Mouse (Mus musculus): ENCODE results near the gene Ifnl2. TPM values are rescaled to one million over a fixed set of nuclear protein-coding genes. Genes with fewer than 3 reads are reported as not detected.
"Not testable (repeated sequence)": the region's sequence is repeated elsewhere in the genome, so short reads cannot be mapped to it uniquely, and the experiment has no call there.

Ifnl2 gene
- not detected for total RNA-seq (2021)
- long read RNA-seq, experiment 1, result 0 reads
- long read RNA-seq, experiment 2, result 0 reads

- peak in 1 of 2 experiments; percentile 29 for DNase-seq (ENCODE audit: low spot score in 2 of 2)
Observed at GRCm38 (mm10) chr7:28510405-28510974, at the start of gene Ifnl2. Gene Ifnl2, minus strand, starts transcription at chr7:28510455.

- DNase-seq (ENCODE audit: low spot score in 2 of 2), result no peak
Observed at GRCm38 (mm10) chr7:28558486-28558885, 48.2 kb upstream of the Ifnl2 start.

DNA sequence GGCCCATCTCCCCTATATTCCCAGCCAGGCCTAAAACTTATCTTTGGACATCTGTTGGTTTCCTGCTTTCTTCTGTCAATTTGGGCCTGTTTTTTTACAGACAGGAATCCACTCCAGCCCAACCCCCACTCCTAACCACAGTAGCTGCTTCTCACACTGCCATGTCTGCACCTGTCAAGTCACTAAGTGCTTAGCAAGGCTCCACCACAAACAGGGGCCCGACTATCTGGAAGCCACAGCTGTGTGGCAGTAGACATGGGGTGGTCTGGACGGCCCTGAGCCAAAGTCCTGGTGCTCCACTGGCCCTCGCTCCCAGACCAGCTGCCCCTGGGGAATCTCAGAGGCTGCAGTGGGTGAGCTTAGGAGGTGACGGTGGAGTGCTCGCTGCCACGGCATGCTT lies 47.5 kb upstream of the Ifnl2 start:
- no peak for DNase-seq (ENCODE audit: low spot score in 2 of 2)

DNA sequence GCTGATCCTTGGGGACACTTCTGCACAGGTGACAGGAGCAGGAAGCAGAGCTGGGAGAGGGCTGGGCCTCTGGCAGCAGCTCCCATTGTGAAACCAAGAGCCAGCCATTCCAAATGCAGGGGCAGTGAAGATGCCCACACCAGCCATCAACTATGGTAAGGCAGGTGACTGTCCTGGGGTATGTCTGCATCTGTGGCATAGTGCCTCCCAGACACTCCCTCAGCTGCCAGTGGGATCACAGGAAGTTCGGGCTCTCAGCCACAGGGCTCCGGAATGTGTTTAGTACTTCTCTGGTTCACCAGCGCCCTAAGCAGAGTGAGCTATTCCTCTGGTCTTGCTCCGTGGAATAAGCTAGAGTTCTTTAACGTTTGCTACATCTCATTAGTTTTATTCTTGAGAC lies 46.8 kb upstream of the Ifnl2 start:
- no peak for DNase-seq (ENCODE audit: low spot score in 2 of 2)

DNA sequence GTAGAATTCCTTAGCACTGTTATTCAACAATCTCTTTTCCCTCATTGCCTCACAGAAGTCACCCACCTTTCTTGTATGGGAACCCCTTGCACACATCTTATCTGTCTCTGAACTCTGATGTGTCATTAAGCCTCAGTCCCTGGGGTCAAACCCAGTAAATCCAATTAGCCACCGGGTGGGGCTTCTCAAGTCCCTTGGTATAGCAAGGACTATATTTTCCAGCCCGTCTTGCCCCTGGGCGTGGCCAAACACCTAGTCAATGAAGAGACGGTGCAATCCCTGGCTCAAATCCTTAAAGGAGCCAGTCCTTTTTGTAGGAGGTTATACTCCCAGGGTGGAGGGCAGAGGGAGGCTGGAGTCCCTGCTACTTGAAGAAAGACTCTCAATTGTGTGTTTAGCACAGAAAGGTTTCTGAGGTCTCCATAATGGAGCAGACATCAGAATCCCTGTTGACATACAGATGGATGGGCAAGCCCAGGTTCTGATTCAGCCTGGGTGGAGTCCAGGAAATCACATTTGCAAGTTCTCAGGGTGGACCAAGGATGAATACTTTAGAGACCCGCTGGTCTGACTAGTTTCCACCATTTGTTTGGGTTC lies 45.8 kb upstream of the Ifnl2 start:
- DNase-seq (ENCODE audit: low spot score in 2 of 2), result no peak

DNA sequence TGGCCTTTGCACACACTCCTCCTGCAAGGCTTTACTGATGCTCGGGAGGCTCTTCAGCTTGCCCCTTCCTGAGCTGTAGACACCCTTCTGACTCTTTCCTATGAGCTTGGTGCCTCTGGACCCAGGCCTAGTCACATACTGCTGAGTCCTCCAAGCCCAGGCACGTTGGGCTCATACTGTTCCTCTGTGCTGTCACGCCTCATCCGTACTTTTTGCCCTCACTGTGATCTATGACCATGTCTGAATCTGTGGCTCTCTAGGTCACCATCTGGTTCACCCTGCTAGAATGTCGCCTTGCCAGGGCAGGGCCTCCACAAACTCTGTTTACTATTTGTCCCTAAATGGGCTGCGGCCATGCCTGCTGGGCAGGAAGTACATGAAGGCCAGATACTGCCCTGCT lies 42.8 kb upstream of the Ifnl2 start:
- no peak for DNase-seq (ENCODE audit: low spot score in 2 of 2)

GRCm38 (mm10) chr7:28547628-28548027 lies 37.4 kb upstream of the Ifnl2 start:
- no peak for DNase-seq (ENCODE audit: low spot score in 2 of 2)

GRCm38 (mm10) chr7:28547154-28547553 lies 36.9 kb upstream of the Ifnl2 start, which contains the start of gene Nccrp1:
Gene Nccrp1, minus strand, starts transcription at chr7:28547254.
- DNase-seq (ENCODE audit: low spot score in 2 of 2), result no peak

GRCm38 (mm10) chr7:28546649-28547048 lies 36.4 kb upstream of the Ifnl2 start:
- DNase-seq (ENCODE audit: low spot score in 2 of 2), result no peak

GRCm38 (mm10) chr7:28545891-28546210 lies 35.6 kb upstream of the Ifnl2 start:
- no peak for DNase-seq (ENCODE audit: low spot score in 2 of 2)

DNA sequence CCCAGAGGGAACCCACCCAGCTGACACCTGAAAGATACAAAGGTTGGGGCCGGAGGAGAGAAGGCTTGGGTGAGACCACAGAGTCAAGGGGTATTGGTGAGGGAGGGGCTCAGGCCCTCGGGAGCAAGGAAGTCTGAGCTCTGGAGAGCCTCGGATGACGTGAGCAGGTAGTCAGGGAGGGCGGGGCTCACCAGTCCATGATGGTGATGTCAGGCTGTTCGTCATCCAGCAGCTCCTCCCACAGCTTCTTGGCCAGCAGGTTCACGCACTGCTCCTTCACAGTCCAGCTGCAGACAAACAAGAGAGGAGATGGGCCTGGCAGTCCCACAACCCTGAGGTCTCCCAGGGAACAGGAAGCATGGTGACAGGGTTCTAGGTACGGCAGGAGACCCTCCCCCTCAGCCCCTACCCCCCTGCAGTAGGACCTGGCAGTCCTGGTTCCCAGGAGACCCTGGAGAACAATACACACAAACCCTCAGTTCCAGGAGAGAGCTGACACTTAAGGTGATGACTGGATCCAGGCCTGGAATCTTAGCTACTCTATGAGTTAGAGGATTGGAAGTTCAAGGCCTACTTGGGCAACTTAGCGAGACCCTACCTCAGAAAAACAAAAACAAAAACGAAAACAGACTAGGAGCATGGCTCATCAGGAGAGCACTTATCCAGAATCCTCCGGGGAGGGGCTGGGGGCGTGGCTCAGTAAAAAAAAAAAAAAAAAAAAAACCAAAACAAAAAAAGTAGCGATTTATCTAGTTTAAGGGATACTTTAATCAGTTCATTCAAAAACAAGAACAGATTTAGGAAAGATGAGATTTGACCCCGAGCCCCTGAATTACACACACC lies 35.0 kb upstream of the Ifnl2 start:
- no peak for DNase-seq (ENCODE audit: low spot score in 2 of 2)

DNA sequence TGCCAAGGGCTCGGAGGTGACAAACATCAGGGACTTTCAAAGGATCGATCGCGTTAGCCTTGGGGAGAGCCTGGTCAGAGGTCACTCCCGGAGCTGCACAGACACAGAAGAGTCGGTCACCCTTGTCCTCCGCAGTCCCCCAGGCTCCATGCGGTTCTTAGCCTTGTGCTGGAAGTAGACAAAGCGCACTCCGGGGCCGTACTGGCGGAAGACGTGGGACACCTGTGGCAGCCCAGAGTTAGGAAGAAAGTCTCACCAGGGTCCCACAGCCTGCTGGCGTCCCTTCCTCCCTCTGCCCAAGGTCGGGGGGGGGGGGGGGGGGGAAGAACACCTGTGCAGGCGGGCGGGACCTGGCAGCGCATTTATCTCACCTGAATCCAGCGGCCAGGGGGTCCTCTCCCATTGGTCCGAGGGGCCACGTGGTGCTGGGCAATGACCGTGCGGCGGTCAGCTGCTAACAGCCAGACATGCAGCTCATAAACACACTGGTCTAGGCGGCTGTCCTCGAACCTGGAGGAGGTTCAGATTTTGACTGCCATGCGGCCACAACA lies 33.9 kb upstream of the Ifnl2 start:
- no peak for DNase-seq (ENCODE audit: low spot score in 2 of 2)

DNA sequence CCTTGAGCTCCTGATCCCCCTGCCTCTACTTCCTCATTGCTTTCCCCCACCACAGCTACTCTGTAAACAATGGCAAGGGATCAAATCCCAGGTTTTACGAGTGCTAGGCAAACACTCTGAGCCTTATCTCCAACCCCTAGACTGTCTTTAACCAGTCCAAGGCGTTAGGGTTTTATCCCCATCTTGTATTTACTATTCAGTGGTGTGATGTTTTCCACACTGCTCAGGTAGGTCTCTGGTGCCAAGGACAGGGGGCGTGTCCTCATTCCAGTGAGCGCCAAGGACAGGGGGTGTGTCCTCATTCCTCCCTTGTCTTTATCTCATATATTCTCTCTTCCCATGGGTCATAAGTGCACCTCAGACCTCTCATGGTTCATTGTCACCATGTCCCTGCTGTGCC lies 30.3 kb upstream of the Ifnl2 start, which contains the start of gene Sycn:
Sycn (plus strand) TSS at position 360 of the 400 bp plus-strand sequence.
- DNase-seq (ENCODE audit: low spot score in 2 of 2), result no peak

- DNase-seq (ENCODE audit: low spot score in 2 of 2), result not testable (repeated sequence)
Observed at GRCm38 (mm10) chr7:28538886-28539285, 28.6 kb upstream of the Ifnl2 start.

DNA sequence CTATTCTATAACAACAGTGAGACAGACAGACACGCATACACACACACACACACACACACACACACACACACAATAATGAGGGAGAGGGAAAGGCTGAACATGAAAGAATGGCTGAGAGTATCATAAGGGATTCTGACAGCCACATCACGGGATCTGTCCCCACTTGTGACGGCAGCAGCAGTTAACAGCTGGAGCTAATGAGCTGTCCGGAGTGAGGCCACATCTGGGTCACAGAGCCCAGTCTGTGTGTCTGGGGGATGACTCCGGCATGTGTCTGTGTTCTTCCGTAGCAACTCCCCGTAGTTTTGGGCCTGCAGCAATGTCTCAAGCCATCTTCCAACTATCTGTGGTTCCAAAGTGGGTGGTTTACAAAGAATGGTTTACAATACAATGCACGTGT lies 21.8 kb upstream of the Ifnl2 start:
- DNase-seq (ENCODE audit: low spot score in 2 of 2), result no peak

DNA sequence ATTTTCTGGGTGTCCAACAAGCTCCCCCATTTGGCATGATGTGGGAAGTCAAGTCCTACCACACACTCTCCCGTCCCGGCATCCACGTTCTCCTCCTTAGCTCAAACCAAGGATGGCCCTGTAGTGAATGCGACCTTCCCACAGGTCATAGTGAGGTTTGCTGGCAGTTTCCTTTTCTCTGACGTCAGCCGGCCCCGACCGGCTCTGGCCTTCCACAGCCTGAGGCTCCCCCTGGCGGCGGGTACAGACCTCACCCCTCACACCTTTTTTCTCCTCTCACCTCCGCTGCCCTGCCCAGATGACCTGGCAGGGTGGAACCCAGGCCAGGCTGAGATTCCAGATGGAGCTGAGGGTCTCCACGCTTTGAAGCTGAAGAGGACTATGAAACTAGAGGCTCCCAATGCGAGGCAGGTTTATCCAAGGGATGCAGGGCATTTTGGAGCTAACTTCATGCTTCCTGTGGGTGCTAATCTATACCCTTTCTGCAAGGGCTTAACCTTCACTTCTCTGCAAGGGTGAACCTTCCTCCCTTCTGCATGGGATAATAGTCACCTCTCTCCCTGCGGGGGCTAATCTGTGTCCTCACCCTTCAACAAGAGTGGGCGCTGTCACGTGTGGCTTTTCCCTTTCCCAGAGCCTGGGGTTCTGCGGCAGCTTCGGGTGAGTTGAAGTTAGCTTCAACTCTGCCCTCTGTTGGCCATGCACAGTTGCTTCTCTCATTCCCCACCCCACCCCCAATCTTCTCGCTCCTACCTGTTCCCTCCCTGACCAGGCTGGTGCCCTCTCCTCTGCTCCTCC lies 17.9 kb upstream of the Ifnl2 start:
- DNase-seq (ENCODE audit: low spot score in 2 of 2), result peak; percentile 39 to 53

- not testable (repeated sequence) for DNase-seq (ENCODE audit: low spot score in 2 of 2)
Observed at GRCm38 (mm10) chr7:28522536-28522935, 12.3 kb upstream of the Ifnl2 start, which contains the start of gene Ifnl3. Gene Ifnl3, plus strand, starts transcription at chr7:28522836.

DNA sequence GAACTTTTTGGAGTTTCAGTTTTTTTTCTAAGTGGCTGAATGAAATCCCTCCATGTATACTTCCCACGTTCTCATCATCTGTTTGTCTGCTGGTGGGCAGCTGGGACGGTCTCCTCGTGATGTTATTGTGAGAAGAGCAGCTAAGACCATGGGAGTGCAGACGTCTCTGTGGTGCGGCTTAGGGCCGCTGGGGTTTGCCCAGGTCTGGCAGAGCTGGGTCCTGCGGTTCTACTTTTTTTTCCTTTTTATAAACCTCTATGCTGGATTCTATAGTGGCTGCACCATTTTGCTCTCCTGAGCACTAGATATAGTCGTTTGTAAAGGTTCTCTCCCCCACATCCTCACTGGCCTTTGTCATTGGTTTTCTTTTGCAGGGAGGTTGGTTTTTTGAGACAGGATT lies 1.2 kb upstream of the Ifnl2 start:
- no peak for DNase-seq (ENCODE audit: low spot score in 2 of 2)

DNA sequence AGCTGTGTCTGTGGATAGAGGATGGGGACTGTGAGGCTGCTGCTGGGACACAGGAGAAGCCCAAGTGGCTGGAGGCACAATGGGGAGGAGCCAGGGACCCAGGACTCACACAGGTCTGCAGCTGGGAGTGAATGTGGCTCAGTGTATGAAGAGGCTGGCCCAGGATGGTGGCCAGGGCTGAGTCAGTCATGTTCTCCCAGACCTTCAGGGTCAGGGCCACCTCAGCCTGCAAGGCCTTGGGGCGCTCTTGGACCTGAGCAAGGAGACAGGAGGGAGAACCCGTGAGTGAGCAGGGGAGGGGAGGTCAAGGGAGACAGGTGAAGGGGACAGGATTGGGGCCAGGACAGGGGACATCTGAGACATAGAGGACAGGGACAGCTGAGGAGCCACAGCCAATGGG lies 1.1 kb downstream of the Ifnl2 start:
- not testable (repeated sequence) for DNase-seq (ENCODE audit: low spot score in 2 of 2)

DNA sequence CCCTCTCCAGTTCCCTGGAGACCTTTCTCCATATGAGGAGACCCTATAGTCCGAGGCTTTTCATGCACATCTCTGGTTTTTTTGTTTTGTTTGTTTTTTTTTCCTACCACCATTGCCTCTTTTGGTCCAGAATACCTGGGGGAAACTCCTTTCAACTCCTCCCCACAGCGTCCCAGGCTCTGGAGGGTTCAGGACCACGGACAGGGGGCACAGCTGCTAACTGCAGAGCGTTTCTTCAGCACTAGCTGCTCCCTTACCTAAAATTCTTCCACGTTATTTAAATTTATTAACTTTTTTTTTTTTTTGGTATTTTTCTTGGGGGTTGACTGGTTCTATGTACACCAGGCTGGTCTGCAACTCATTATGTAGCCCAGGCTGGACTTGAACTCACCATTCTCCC lies 4.7 kb downstream of the Ifnl2 start:
- no peak for DNase-seq (ENCODE audit: low spot score in 2 of 2)

DNA sequence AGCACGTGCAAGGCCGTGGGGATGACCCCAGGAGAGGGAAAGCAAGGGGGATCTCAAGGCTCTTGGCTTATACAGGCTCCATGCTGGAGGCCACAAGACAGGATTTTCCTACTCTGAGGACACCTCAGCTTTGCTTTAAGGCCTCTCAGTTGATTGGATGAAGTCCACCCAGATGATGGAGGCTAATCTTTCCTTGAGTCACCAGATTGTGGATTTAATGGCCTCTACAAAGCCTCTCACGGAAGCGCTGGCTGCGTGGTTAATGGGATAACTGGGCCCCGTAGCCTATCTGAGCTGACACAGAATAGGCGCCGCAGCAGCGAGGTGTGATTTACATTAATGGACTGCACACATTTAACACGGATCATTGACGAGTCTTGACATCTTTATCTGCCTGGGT lies 14.8 kb downstream of the Ifnl2 start:
- DNase-seq (ENCODE audit: low spot score in 2 of 2), result no peak

All from layer of hippocampus, postnatal 14 days (tissue).